Mouse (Mus musculus) adrenal gland, adult 2 months (tissue): ENCODE results near the gene 1700122O11Rik. TPM values are rescaled to one million over a fixed set of nuclear protein-coding genes. Genes with fewer than 3 reads are reported as not detected.

Experiments used
- polyA plus RNA-seq: library from polyadenylated mRNA; depleted of rRNA; stranded (reverse); fragments of >200 nt; gene quantifications from 2 replicates; pipeline ENCODE4 v1.2.3, GENCODE M21; 2012; rRNA removed
- total RNA-seq, 2 experiments: library from RNA; stranded (reverse); gene quantifications; 2 replicates each; pipeline ENCODE4 v1.2.3; 2021

1700122O11Rik gene
- total and polyA plus RNA-seq, 3 experiments: not detected

Other genes starting within 250 kb of the 1700122O11Rik start
- 1 to 10 TPM; 1.2 to 2.1 TPM for gene Mdfi, start 203.6 kb downstream of the 1700122O11Rik start, total RNA-seq
- gene Mdfi, start 203.6 kb downstream of the 1700122O11Rik start, polyA plus RNA-seq: 15.8 and 24.2 TPM in 2 replicates
- gene Foxp4, start 113.6 kb downstream of the 1700122O11Rik start, total RNA-seq: 10 to 100 TPM; 21.8 to 25.3 TPM
- gene Foxp4, start 113.6 kb downstream of the 1700122O11Rik start, polyA plus RNA-seq: 61.2 and 76.5 TPM in 2 replicates
- gene 1700067P10Rik, start 51.0 kb upstream of the 1700122O11Rik start, total RNA-seq: not detected
- not detected in 2 replicates for gene 1700067P10Rik, start 51.0 kb upstream of the 1700122O11Rik start, polyA plus RNA-seq
- gene 9830107B12Rik, start 108.0 kb upstream of the 1700122O11Rik start, total RNA-seq: not detected
- not detected in 2 replicates for gene 9830107B12Rik, start 108.0 kb upstream of the 1700122O11Rik start, polyA plus RNA-seq
- gene A530064D06Rik, start 129.0 kb upstream of the 1700122O11Rik start, total RNA-seq: not detected
- 0.08 and 0.68 TPM in 2 replicates for gene A530064D06Rik, start 129.0 kb upstream of the 1700122O11Rik start, polyA plus RNA-seq
- under 1 TPM; 0.17 to 0.24 TPM for gene Trem1, start 194.5 kb upstream of the 1700122O11Rik start, total RNA-seq
- gene Trem1, start 194.5 kb upstream of the 1700122O11Rik start, polyA plus RNA-seq: not detected in 2 replicates
- gene Trem3, start 209.5 kb upstream of the 1700122O11Rik start, total RNA-seq: under 1 TPM in 1 of 2 experiments, not detected in 1; 0.48 TPM
- not detected in 2 replicates for gene Trem3, start 209.5 kb upstream of the 1700122O11Rik start, polyA plus RNA-seq
- gene Treml4, start 226.0 kb upstream of the 1700122O11Rik start, total RNA-seq: 1 to 10 TPM in 1 of 2 experiments, under 1 TPM in 1; 0.23 to 1.2 TPM
- gene Treml4, start 226.0 kb upstream of the 1700122O11Rik start, polyA plus RNA-seq: 1.0 and 1.3 TPM in 2 replicates